Mouse (Mus musculus): ENCODE results near the gene Ky. TPM values are rescaled to one million over a fixed set of nuclear protein-coding genes. Genes with fewer than 3 reads are reported as not detected.
A peak's percentile ranks its signal among the peaks of the same experiment; 100 is the strongest.

The Ky gene
- total RNA-seq (2021), result 1 to 10 TPM; 3.5 to 4.0 TPM

GRCm38 (mm10) chr9:102505700-102506585 lies at the start of gene Ky:
TSS of gene Ky (plus strand) at chr9:102505750.
- peak in 1 of 2 experiments; percentile 43 for DNase-seq (ENCODE audit: extremely low spot score in 1 of 2, low spot score in 1 of 2)

GRCm38 (mm10) chr9:102462251-102462650 lies 43.3 kb upstream of the Ky start:
- no peak for DNase-seq (ENCODE audit: extremely low spot score in 1 of 2, low spot score in 1 of 2)

- no peak for DNase-seq (ENCODE audit: extremely low spot score in 1 of 2, low spot score in 1 of 2)
Measured at GRCm38 (mm10) chr9:102465044-102465443, 40.5 kb upstream of the Ky start.

- no peak for DNase-seq (ENCODE audit: extremely low spot score in 1 of 2, low spot score in 1 of 2)
Measured at GRCm38 (mm10) chr9:102465726-102466125, 39.8 kb upstream of the Ky start.

- no peak for DNase-seq (ENCODE audit: extremely low spot score in 1 of 2, low spot score in 1 of 2)
Measured at GRCm38 (mm10) chr9:102470076-102470819, 35.3 kb upstream of the Ky start.

- DNase-seq (ENCODE audit: extremely low spot score in 1 of 2, low spot score in 1 of 2), result peak in 1 of 2 experiments; percentile 46
Measured at GRCm38 (mm10) chr9:102477767-102478450, 27.6 kb upstream of the Ky start.

- no peak for DNase-seq (ENCODE audit: extremely low spot score in 1 of 2, low spot score in 1 of 2)
Measured at GRCm38 (mm10) chr9:102478451-102478835, 27.1 kb upstream of the Ky start.

- DNase-seq (ENCODE audit: extremely low spot score in 1 of 2, low spot score in 1 of 2), result no peak
Measured at GRCm38 (mm10) chr9:102479022-102479421, 26.5 kb upstream of the Ky start.

GRCm38 (mm10) chr9:102492031-102492795 lies 13.3 kb upstream of the Ky start:
- DNase-seq (ENCODE audit: extremely low spot score in 1 of 2, low spot score in 1 of 2), result peak in 1 of 2 experiments; percentile 44

- no peak for DNase-seq (ENCODE audit: extremely low spot score in 1 of 2, low spot score in 1 of 2)
Measured at GRCm38 (mm10) chr9:102493044-102493443, 12.5 kb upstream of the Ky start.

GRCm38 (mm10) chr9:102493916-102494315 lies 11.6 kb upstream of the Ky start:
- DNase-seq (ENCODE audit: extremely low spot score in 1 of 2, low spot score in 1 of 2), result no peak

GRCm38 (mm10) chr9:102494454-102494853 lies 11.1 kb upstream of the Ky start:
- DNase-seq (ENCODE audit: extremely low spot score in 1 of 2, low spot score in 1 of 2), result no peak

- no peak for DNase-seq (ENCODE audit: extremely low spot score in 1 of 2, low spot score in 1 of 2)
Measured at GRCm38 (mm10) chr9:102495266-102495665, 10.3 kb upstream of the Ky start.

- peak in 1 of 2 experiments; percentile 42 for DNase-seq (ENCODE audit: extremely low spot score in 1 of 2, low spot score in 1 of 2)
Measured at GRCm38 (mm10) chr9:102496481-102497041, 9.0 kb upstream of the Ky start.

GRCm38 (mm10) chr9:102497089-102497690 lies 8.4 kb upstream of the Ky start:
- DNase-seq (ENCODE audit: extremely low spot score in 1 of 2, low spot score in 1 of 2), result no peak

GRCm38 (mm10) chr9:102497833-102498430 lies 7.6 kb upstream of the Ky start:
- DNase-seq (ENCODE audit: extremely low spot score in 1 of 2, low spot score in 1 of 2), result no peak

- DNase-seq (ENCODE audit: extremely low spot score in 1 of 2, low spot score in 1 of 2), result no peak
Measured at GRCm38 (mm10) chr9:102498701-102499100, 6.8 kb upstream of the Ky start.

GRCm38 (mm10) chr9:102499266-102499665 lies 6.3 kb upstream of the Ky start:
- DNase-seq (ENCODE audit: extremely low spot score in 1 of 2, low spot score in 1 of 2), result peak in 1 of 2 experiments; percentile 35

GRCm38 (mm10) chr9:102499746-102500145 lies 5.8 kb upstream of the Ky start:
- no peak for DNase-seq (ENCODE audit: extremely low spot score in 1 of 2, low spot score in 1 of 2)
